Mouse (Mus musculus): ENCODE measurements at regions not wholly inside any gene's neighbourhood (a gene's known extent, or its start where the extent isn't known, plus 50 kb on each side); places are given as distances from the start of the nearest gene placed in this dataset.

GRCm38 (mm10) chr3:38795646-38796301 lies 91.0 kb upstream of the Fat4 start:
- 84% methylated on average over 11 of the region's 11 CpGs for WGBS

DNA sequence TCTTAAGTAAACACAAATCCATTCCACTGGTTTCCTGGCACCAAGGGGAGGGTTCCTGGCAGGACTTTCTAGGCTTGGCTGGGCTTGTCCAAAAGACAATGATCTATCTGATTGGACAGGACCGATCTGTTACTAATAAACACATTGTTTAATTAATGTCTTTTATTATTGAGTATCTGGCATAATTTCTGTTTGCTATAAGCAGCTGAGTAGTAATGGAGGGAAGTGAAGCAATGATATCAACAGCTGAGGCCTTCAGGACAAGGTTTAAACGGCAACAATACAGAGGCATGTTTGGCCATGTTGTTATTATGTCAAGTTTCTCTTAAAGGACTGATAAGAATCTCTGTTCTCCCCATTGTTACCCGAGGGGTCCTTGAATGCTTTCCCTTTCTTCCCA lies 93.5 kb upstream of the Fat4 start:
- no peak for DNase-seq (ENCODE audit: low read depth in 1 of 2, low spot score in 2 of 2)
- WGBS: 56% methylated on average over 3 of the region's 3 CpGs
- TF ChIP-seq POLR2A (IDR thresholded peaks at IDR 0.05; ENCODE audit: low read depth, low read length) (no peak), CTCF (IDR thresholded peaks at IDR 0.05; ENCODE audit: extremely low read depth, insufficient read depth, insufficient read length, insufficient replicate concordance) (no peak)

More at GRCm38 (mm10) chr3:38795646-38796301, 91.0 kb upstream of the Fat4 start:
- H3K4me1 ChIP-seq (ENCODE audit: control insufficient read depth, insufficient read depth, insufficient read length): no peaks in the 10 kb centered on the region
- H3K36me3 ChIP-seq (ENCODE audit: control insufficient read depth, insufficient read depth, low read length): no peaks in the 10 kb centered on the region
- DNase-seq (ENCODE audit: low read depth in 1 of 2, low spot score in 2 of 2): no peak
- no peaks in the 10 kb centered on the region for H3K27me3 ChIP-seq (ENCODE audit: control insufficient read depth, insufficient read depth, low read length)
- H3K27ac ChIP-seq (ENCODE audit: insufficient read depth, low read length): no peak overlapping the region
- no peak for TF ChIP-seq POLR2A (IDR thresholded peaks at IDR 0.05; ENCODE audit: low read depth, low read length)
- no peak for TF ChIP-seq CTCF (IDR thresholded peaks at IDR 0.05; ENCODE audit: extremely low read depth, insufficient read depth, insufficient read length, insufficient replicate concordance)
- H3K4me3 ChIP-seq (ENCODE audit: extremely low read depth, insufficient read depth, insufficient read length): no peak overlapping the region

DNA sequence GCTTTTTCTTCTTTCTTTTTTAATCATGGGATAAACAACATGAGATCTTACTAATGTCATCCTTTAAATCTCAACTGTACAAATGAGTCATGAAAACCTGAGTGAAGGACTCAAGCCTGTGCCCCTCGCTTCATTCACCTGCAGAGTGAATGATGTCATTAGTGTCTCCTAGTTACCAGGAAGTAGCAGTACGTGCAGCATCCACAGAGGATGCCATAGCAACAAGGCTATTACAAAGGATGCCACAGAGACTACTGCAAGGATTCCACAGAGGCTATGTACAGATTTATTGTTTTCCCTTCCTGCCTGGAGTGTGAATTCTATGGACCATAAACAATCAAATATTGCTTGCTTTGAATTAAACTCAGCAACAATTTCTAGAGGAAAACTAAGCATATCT lies 98.0 kb upstream of the Fat4 start:
- WGBS: 84% methylated on average over 2 of the region's 2 CpGs
- Histone ChIP-seq H3K27me3 (ENCODE audit: control insufficient read depth, insufficient read depth, low read length) (no peaks in the 10 kb centered on the region), H3K27ac (ENCODE audit: insufficient read depth, low read length) (no peak overlapping the region), H3K36me3 (ENCODE audit: control insufficient read depth, insufficient read depth, low read length) (no peaks in the 10 kb centered on the region), H3K4me3 (ENCODE audit: extremely low read depth, insufficient read depth, insufficient read length) (no peak overlapping the region), H3K4me1 (ENCODE audit: control insufficient read depth, insufficient read depth, insufficient read length) (no peaks in the 10 kb centered on the region)
- TF ChIP-seq CTCF (IDR thresholded peaks at IDR 0.05; ENCODE audit: extremely low read depth, insufficient read depth, insufficient read length, insufficient replicate concordance) (no peak), POLR2A (IDR thresholded peaks at IDR 0.05; ENCODE audit: low read depth, low read length) (no peak)
- DNase-seq (ENCODE audit: low read depth in 1 of 2, low spot score in 2 of 2): no peak

More for the DNA sequence above, 93.5 kb upstream of the Fat4 start:
- H3K36me3 ChIP-seq (ENCODE audit: control insufficient read depth, insufficient read depth, low read length): no peaks in the 10 kb centered on the region
- H3K27ac ChIP-seq (ENCODE audit: insufficient read depth, low read length): no peak overlapping the region
- no peaks in the 10 kb centered on the region for H3K4me1 ChIP-seq (ENCODE audit: control insufficient read depth, insufficient read depth, insufficient read length)
- no peak overlapping the region for H3K4me3 ChIP-seq (ENCODE audit: extremely low read depth, insufficient read depth, insufficient read length)
- no peaks in the 10 kb centered on the region for H3K27me3 ChIP-seq (ENCODE audit: control insufficient read depth, insufficient read depth, low read length)

GRCm38 (mm10) chr3:38783711-38784110 lies 103.0 kb upstream of the Fat4 start:
- Histone ChIP-seq H3K27ac (ENCODE audit: insufficient read depth, low read length) (no peak overlapping the region), H3K27me3 (ENCODE audit: control insufficient read depth, insufficient read depth, low read length) (no peaks in the 10 kb centered on the region), H3K4me3 (ENCODE audit: extremely low read depth, insufficient read depth, insufficient read length) (no peak overlapping the region), H3K4me1 (ENCODE audit: control insufficient read depth, insufficient read depth, insufficient read length) (no peaks in the 10 kb centered on the region), H3K36me3 (ENCODE audit: control insufficient read depth, insufficient read depth, low read length) (no peaks in the 10 kb centered on the region)
- DNase-seq (ENCODE audit: low read depth in 1 of 2, low spot score in 2 of 2): no peak
- TF ChIP-seq CTCF (IDR thresholded peaks at IDR 0.05; ENCODE audit: extremely low read depth, insufficient read depth, insufficient read length, insufficient replicate concordance): no peak
- TF ChIP-seq POLR2A (IDR thresholded peaks at IDR 0.05; ENCODE audit: low read depth, low read length): no peak
- 85% methylated on average over 6 of the region's 6 CpGs for WGBS

DNA sequence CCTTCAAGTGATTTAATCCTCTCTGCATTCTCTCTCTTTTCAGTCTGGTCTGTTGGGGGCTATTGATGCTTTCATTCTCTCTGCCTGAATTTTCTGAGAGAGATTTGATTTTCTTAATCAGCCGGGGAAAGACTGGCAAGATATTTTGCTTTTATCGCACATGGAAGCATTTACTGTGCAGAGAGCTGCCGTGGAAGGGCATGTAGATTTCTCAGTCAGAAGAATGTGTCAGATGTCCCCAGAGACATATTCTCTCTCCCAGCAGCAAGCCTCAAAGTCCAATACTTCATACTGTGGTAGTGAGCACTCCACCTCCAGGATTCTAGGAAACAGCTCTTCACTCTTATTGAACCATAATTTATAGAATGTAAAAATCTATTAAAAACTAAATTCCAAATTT lies 103.7 kb upstream of the Fat4 start:
- no peak for DNase-seq (ENCODE audit: low read depth in 1 of 2, low spot score in 2 of 2)
- TF ChIP-seq POLR2A (IDR thresholded peaks at IDR 0.05; ENCODE audit: low read depth, low read length): no peak
- no peak for TF ChIP-seq CTCF (IDR thresholded peaks at IDR 0.05; ENCODE audit: extremely low read depth, insufficient read depth, insufficient read length, insufficient replicate concordance)
- H3K4me1 ChIP-seq (ENCODE audit: control insufficient read depth, insufficient read depth, insufficient read length): no peaks in the 10 kb centered on the region
- no peaks in the 10 kb centered on the region for H3K27me3 ChIP-seq (ENCODE audit: control insufficient read depth, insufficient read depth, low read length)
- no peaks in the 10 kb centered on the region for H3K36me3 ChIP-seq (ENCODE audit: control insufficient read depth, insufficient read depth, low read length)
- WGBS: 91% methylated on average over 3 of the region's 3 CpGs
- H3K27ac ChIP-seq (ENCODE audit: insufficient read depth, low read length): no peak overlapping the region
- no peak overlapping the region for H3K4me3 ChIP-seq (ENCODE audit: extremely low read depth, insufficient read depth, insufficient read length)

DNA sequence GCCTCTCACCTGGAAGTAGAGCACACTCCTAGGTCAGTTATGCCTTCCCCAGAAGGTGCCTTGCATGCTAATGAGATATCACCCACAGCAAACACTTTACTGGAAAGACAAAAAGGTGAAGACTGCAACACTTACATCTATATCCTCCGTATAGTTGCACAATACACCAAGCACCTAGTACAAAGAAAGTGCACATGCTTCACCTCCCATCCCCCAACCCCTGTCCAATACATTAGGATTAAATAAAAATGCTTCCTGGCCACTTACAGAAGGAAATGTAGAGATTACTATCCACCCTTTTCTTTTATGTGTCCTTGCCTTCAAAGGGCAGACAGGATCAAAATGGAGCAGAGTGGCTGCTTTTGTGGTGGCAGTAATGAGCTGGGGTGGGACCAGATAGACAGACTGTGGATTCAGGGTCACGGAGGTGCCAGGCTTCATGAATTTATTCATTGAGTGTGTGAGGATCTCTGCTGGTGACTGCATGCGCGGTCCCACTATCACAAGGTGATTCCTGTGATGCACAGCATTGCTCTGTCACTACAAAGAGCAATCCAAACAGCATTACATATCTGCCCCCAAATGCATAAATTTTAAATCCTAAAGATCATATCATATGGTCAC lies 109.9 kb upstream of the Fat4 start:
- no peak overlapping the region for H3K27ac ChIP-seq (ENCODE audit: insufficient read depth, low read length)
- no peak for DNase-seq (ENCODE audit: low read depth in 1 of 2, low spot score in 2 of 2)
- H3K36me3 ChIP-seq (ENCODE audit: control insufficient read depth, insufficient read depth, low read length): no peaks in the 10 kb centered on the region
- H3K4me3 ChIP-seq (ENCODE audit: extremely low read depth, insufficient read depth, insufficient read length): no peak overlapping the region
- H3K4me1 ChIP-seq (ENCODE audit: control insufficient read depth, insufficient read depth, insufficient read length): no peaks in the 10 kb centered on the region
- TF ChIP-seq CTCF (IDR thresholded peaks at IDR 0.05; ENCODE audit: extremely low read depth, insufficient read depth, insufficient read length, insufficient replicate concordance): no peak
- no peak for TF ChIP-seq POLR2A (IDR thresholded peaks at IDR 0.05; ENCODE audit: low read depth, low read length)
- H3K27me3 ChIP-seq (ENCODE audit: control insufficient read depth, insufficient read depth, low read length): no peaks in the 10 kb centered on the region
- WGBS: 85% methylated on average over 4 of the region's 4 CpGs

DNA sequence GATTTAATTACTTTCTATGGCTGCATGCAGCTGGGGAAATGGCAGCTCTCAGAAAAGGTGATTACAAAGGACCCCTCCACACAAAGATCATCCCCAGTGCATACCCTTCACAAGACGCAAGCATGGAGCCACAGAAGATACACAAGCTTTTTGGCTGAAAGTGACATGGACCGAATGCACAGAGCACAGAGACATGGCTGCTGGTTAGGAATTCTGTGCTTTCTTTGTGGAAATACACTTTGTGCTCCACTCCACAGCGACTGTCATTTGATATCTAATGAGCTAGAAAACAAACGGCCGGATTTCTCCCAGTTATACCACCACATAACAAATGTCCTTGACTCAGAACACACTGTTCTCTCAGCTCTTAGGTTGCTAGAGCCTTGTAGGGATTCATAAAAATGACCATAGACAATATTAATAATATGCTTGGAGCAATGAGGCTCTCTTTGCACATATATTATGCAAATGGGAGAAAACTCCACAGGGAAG lies 132.1 kb upstream of the Fat4 start:
- TF ChIP-seq POLR2A (IDR thresholded peaks at IDR 0.05; ENCODE audit: low read depth, low read length): no peak
- TF ChIP-seq CTCF (IDR thresholded peaks at IDR 0.05; ENCODE audit: extremely low read depth, insufficient read depth, insufficient read length, insufficient replicate concordance): no peak
- 89% methylated on average over 5 of the region's 5 CpGs for WGBS
- no peaks in the 10 kb centered on the region for H3K4me1 ChIP-seq (ENCODE audit: control insufficient read depth, insufficient read depth, insufficient read length)
- no peak overlapping the region for H3K4me3 ChIP-seq (ENCODE audit: extremely low read depth, insufficient read depth, insufficient read length)
- no peak for DNase-seq (ENCODE audit: low read depth in 1 of 2, low spot score in 2 of 2)
- no peak overlapping the region for H3K27ac ChIP-seq (ENCODE audit: insufficient read depth, low read length)
- H3K27me3 ChIP-seq (ENCODE audit: control insufficient read depth, insufficient read depth, low read length): no peaks in the 10 kb centered on the region
- no peaks in the 10 kb centered on the region for H3K36me3 ChIP-seq (ENCODE audit: control insufficient read depth, insufficient read depth, low read length)

Measured in spleen, adult 2 months (tissue).